Mouse (Mus musculus) thymus, postnatal 36 days (tissue): ENCODE measurements around the gene Map3k9.

Source experiments
- DNase-seq, 2 experiments: peaks; one replicate each; pipeline ENCODE4 v3.0.0; 2022; ENCODE audit warnings: mixed read lengths in 2 of 2

Map3k9 gene

GRCm38 (mm10) chr12:81781105-81781909, at the start of gene Map3k9:
Gene Map3k9, minus strand, starts transcription at chr12:81781175.
- peak; percentile 92 to 93 for DNase-seq

GRCm38 (mm10) chr12:81828355-81828754, 47.4 kb upstream of the Map3k9 start:
- DNase-seq: no peak

GRCm38 (mm10) chr12:81822778-81823480, 42.0 kb upstream of the Map3k9 start:
- DNase-seq: no peak

- DNase-seq: no peak
Measured at GRCm38 (mm10) chr12:81822176-81822575, 41.2 kb upstream of the Map3k9 start.

- DNase-seq: no peak
Measured at GRCm38 (mm10) chr12:81820700-81821099, 39.7 kb upstream of the Map3k9 start.

- DNase-seq: no peak
Measured at GRCm38 (mm10) chr12:81817126-81817505, 36.1 kb upstream of the Map3k9 start.

GRCm38 (mm10) chr12:81816330-81817125, 35.6 kb upstream of the Map3k9 start:
- DNase-seq: no peak

GRCm38 (mm10) chr12:81814742-81815141, 33.8 kb upstream of the Map3k9 start:
- no peak for DNase-seq

- DNase-seq: peak in 1 of 2 experiments; percentile 16
Measured at GRCm38 (mm10) chr12:81810417-81810816, 29.4 kb upstream of the Map3k9 start.

GRCm38 (mm10) chr12:81808596-81808995, 27.6 kb upstream of the Map3k9 start:
- DNase-seq: no peak

GRCm38 (mm10) chr12:81807953-81808352, 27.0 kb upstream of the Map3k9 start:
- DNase-seq: no peak

GRCm38 (mm10) chr12:81807529-81807837, 26.5 kb upstream of the Map3k9 start:
- DNase-seq: no peak

- peak; percentile 79 to 80 for DNase-seq
Measured at GRCm38 (mm10) chr12:81806759-81807528, 26.0 kb upstream of the Map3k9 start.

GRCm38 (mm10) chr12:81806114-81806513, 25.1 kb upstream of the Map3k9 start:
- no peak for DNase-seq

- no peak for DNase-seq
Measured at GRCm38 (mm10) chr12:81803803-81804202, 22.8 kb upstream of the Map3k9 start.

- DNase-seq: no peak
Measured at GRCm38 (mm10) chr12:81803016-81803415, 22.0 kb upstream of the Map3k9 start.

- no peak for DNase-seq
Measured at GRCm38 (mm10) chr12:81801134-81801533, 20.2 kb upstream of the Map3k9 start.

- DNase-seq: peak; percentile 72 to 81
Measured at GRCm38 (mm10) chr12:81796541-81796940, 15.6 kb upstream of the Map3k9 start.

GRCm38 (mm10) chr12:81792511-81793218, 11.7 kb upstream of the Map3k9 start:
- peak; percentile 12 to 23 for DNase-seq

- DNase-seq: no peak
Measured at GRCm38 (mm10) chr12:81789499-81789898, 8.5 kb upstream of the Map3k9 start.

GRCm38 (mm10) chr12:81788672-81789084, 7.7 kb upstream of the Map3k9 start:
- peak; percentile 77 to 83 for DNase-seq

- DNase-seq: no peak
Measured at GRCm38 (mm10) chr12:81787262-81787661, 6.3 kb upstream of the Map3k9 start.
